Mouse (Mus musculus) T-helper 17 cell (primary cell): Measurements from ENCODE around the gene Immp1l.

Source experiments
- in situ Hi-C, 2 experiments: fragments of 300-600 bp; cut with MboI, MseI; formaldehyde crosslinking; loops; 1 replicate in 1 of 2; 2 replicates in 1 of 2; pipeline ENCODE4 v1.15.1; 2025; ENCODE audit warnings: high pct_unique_total_duplicates in 2 of 2

Gene Immp1l

DNA sequence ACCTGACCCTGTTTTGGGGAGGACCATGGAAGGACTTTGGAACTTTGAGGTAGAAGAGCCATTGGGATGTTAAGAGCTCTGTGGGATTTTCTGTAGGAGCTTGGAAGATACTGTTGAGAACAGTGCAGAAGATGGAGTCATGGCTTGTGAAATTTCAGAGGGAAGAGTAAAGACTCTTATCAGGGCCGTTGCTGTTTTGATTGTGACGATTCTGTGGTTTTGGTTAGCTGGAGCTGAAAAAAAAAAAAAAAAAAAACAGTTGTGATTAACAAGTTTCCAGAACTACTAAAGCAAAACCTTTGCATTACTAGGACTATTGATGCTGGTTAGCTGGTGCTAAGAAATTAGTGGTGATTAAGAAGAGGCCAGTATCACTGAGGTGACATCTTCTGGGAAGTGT, 104.0 kb downstream of the Immp1l start:
- in situ Hi-C loops = loop anchor here in 1 of 2 experiments (10.0 kb wide), 1 partner anchor 104 kb away; the partner anchor contains the start of genes Elp4 and Immp1l
